Mouse (Mus musculus): ENCODE measurements at regions not wholly inside any gene's neighbourhood (a gene's known extent, or its start where the extent isn't known, plus 50 kb on each side); places are given as distances from the start of the nearest gene placed in this dataset.

- H3K4me1 ChIP-seq (ENCODE audit: control insufficient read depth, insufficient read depth, low read length): no peaks in the 10 kb centered on the region
- H3K27ac ChIP-seq (ENCODE audit: insufficient read depth, low read depth, low read length): no peak overlapping the region
- H3K4me3 ChIP-seq (ENCODE audit: insufficient read depth, low read depth, low read length): no peak overlapping the region
- TF ChIP-seq CTCF (IDR thresholded peaks at IDR 0.05; ENCODE audit: insufficient read depth, low read depth, low read length) (no peak), POLR2A (IDR thresholded peaks at IDR 0.05; ENCODE audit: insufficient read depth, low read depth, low read length) (no peak)
These were observed 289.9 kb upstream of the Htr2a start for GRCm38 (mm10) chr14:74350751-74351150.

- Histone ChIP-seq H3K4me3 (ENCODE audit: insufficient read depth, low read depth, low read length) (no peak overlapping the region), H3K27ac (ENCODE audit: insufficient read depth, low read depth, low read length) (no peak overlapping the region), H3K4me1 (ENCODE audit: control insufficient read depth, insufficient read depth, low read length) (no peaks in the 10 kb centered on the region)
- 43% methylated on average over 1 of the region's 1 CpGs for whole genome bisulfite sequencing
- TF ChIP-seq POLR2A (IDR thresholded peaks at IDR 0.05; ENCODE audit: insufficient read depth, low read depth, low read length) (no peak), CTCF (IDR thresholded peaks at IDR 0.05; ENCODE audit: insufficient read depth, low read depth, low read length) (no peak)
These were observed 288.4 kb upstream of the Htr2a start for GRCm38 (mm10) chr14:74352286-74352685.

GRCm38 (mm10) chr14:74358730-74359444 lies 281.8 kb upstream of the Htr2a start:
- H3K4me1 ChIP-seq (ENCODE audit: control insufficient read depth, insufficient read depth, low read length): no peaks in the 10 kb centered on the region
- no peak overlapping the region for H3K27ac ChIP-seq (ENCODE audit: insufficient read depth, low read depth, low read length)
- TF ChIP-seq POLR2A (IDR thresholded peaks at IDR 0.05; ENCODE audit: insufficient read depth, low read depth, low read length) (no peak), CTCF (IDR thresholded peaks at IDR 0.05; ENCODE audit: insufficient read depth, low read depth, low read length) (no peak)
- no peak overlapping the region for H3K4me3 ChIP-seq (ENCODE audit: insufficient read depth, low read depth, low read length)
- 48% methylated on average over 5 of the region's 5 CpGs for WGBS

- Histone ChIP-seq H3K27ac (ENCODE audit: insufficient read depth, low read depth, low read length) (no peak overlapping the region), H3K4me3 (ENCODE audit: insufficient read depth, low read depth, low read length) (no peak overlapping the region)
- WGBS: 30% methylated on average over 12 of the region's 12 CpGs
These were observed 280.7 kb upstream of the Htr2a start for GRCm38 (mm10) chr14:74359663-74360552.

GRCm38 (mm10) chr14:74384481-74384880 lies 256.2 kb upstream of the Htr2a start:
- no peak overlapping the region for H3K27ac ChIP-seq (ENCODE audit: insufficient read depth, low read depth, low read length)
- no peaks in the 10 kb centered on the region for H3K4me1 ChIP-seq (ENCODE audit: control insufficient read depth, insufficient read depth, low read length)
- H3K4me3 ChIP-seq (ENCODE audit: insufficient read depth, low read depth, low read length): no peak overlapping the region
- WGBS: 91% methylated on average over 7 of the region's 7 CpGs
- TF ChIP-seq CTCF (IDR thresholded peaks at IDR 0.05; ENCODE audit: insufficient read depth, low read depth, low read length) (no peak), POLR2A (IDR thresholded peaks at IDR 0.05; ENCODE audit: insufficient read depth, low read depth, low read length) (no peak)

More at GRCm38 (mm10) chr14:74359663-74360552, 280.7 kb upstream of the Htr2a start:
- no peaks in the 10 kb centered on the region for H3K4me1 ChIP-seq (ENCODE audit: control insufficient read depth, insufficient read depth, low read length)
- TF ChIP-seq POLR2A (IDR thresholded peaks at IDR 0.05; ENCODE audit: insufficient read depth, low read depth, low read length) (no peak), CTCF (IDR thresholded peaks at IDR 0.05; ENCODE audit: insufficient read depth, low read depth, low read length) (no peak)

- TF ChIP-seq CTCF (IDR thresholded peaks at IDR 0.05; ENCODE audit: insufficient read depth, low read depth, low read length) (no peak), POLR2A (IDR thresholded peaks at IDR 0.05; ENCODE audit: insufficient read depth, low read depth, low read length) (no peak)
- 88% methylated on average over 2 of the region's 2 CpGs for WGBS
- Histone ChIP-seq H3K27ac (ENCODE audit: insufficient read depth, low read depth, low read length) (no peak overlapping the region), H3K4me3 (ENCODE audit: insufficient read depth, low read depth, low read length) (no peak overlapping the region), H3K4me1 (ENCODE audit: control insufficient read depth, insufficient read depth, low read length) (no peaks in the 10 kb centered on the region)
These were observed 248.2 kb upstream of the Htr2a start for GRCm38 (mm10) chr14:74392419-74392818.

GRCm38 (mm10) chr14:74397202-74397601 lies 243.4 kb upstream of the Htr2a start:
- WGBS: 92% methylated on average over 3 of the region's 3 CpGs
- Histone ChIP-seq H3K4me3 (ENCODE audit: insufficient read depth, low read depth, low read length) (no peak overlapping the region), H3K4me1 (ENCODE audit: control insufficient read depth, insufficient read depth, low read length) (no peaks in the 10 kb centered on the region), H3K27ac (ENCODE audit: insufficient read depth, low read depth, low read length) (no peak overlapping the region)
- TF ChIP-seq CTCF (IDR thresholded peaks at IDR 0.05; ENCODE audit: insufficient read depth, low read depth, low read length): no peak
- no peak for TF ChIP-seq POLR2A (IDR thresholded peaks at IDR 0.05; ENCODE audit: insufficient read depth, low read depth, low read length)

- TF ChIP-seq CTCF (IDR thresholded peaks at IDR 0.05; ENCODE audit: insufficient read depth, low read depth, low read length): no peak
- no peak for TF ChIP-seq POLR2A (IDR thresholded peaks at IDR 0.05; ENCODE audit: insufficient read depth, low read depth, low read length)
- no peak overlapping the region for H3K27ac ChIP-seq (ENCODE audit: insufficient read depth, low read depth, low read length)
- H3K4me1 ChIP-seq (ENCODE audit: control insufficient read depth, insufficient read depth, low read length): no peaks in the 10 kb centered on the region
- WGBS: 72% methylated on average over 1 of the region's 1 CpGs
- no peak overlapping the region for H3K4me3 ChIP-seq (ENCODE audit: insufficient read depth, low read depth, low read length)
These were observed 231.2 kb upstream of the Htr2a start for GRCm38 (mm10) chr14:74409441-74409840.

GRCm38 (mm10) chr14:74428226-74428625 lies 212.4 kb upstream of the Htr2a start:
- WGBS: 14% methylated on average over 3 of the region's 3 CpGs
- peaks cover 2% of the 10 kb centered on the region; the same call in 1 of the 2 replicates for H3K4me1 ChIP-seq (ENCODE audit: control insufficient read depth, insufficient read depth, low read length)
- H3K27ac ChIP-seq (ENCODE audit: insufficient read depth, low read depth, low read length): peak overlapping the region; percentile 85
- no peak overlapping the region for H3K4me3 ChIP-seq (ENCODE audit: insufficient read depth, low read depth, low read length)
- TF ChIP-seq POLR2A (IDR thresholded peaks at IDR 0.05; ENCODE audit: insufficient read depth, low read depth, low read length): no peak
- TF ChIP-seq CTCF (IDR thresholded peaks at IDR 0.05; ENCODE audit: insufficient read depth, low read depth, low read length): no peak
